Mouse (Mus musculus) neural tube, embryonic 14.5 days (tissue): ENCODE measurements around the gene Abhd11. TPM values are rescaled to one million over a fixed set of nuclear protein-coding genes. Genes with fewer than 3 reads are reported as not detected.

ENCODE experiments used
- ATAC-seq: fragments of 200-750 bp; cut with Nextera tagmentation; 2 replicates; pipeline ENCODE4 v1.8.0; 2017; ENCODE audit warnings: low read depth, mild to moderate bottlenecking, moderate TSS enrichment, moderate library complexity
- H3K27ac ChIP-seq: fragments of 300-500 bp; sonication (generic); 2 replicates; pipeline ENCODE4 v1.5.1; 2014; ENCODE audit warnings: low read depth, mild to moderate bottlenecking, control low read depth, low read length, moderate library complexity, mixed read lengths
- H3K27me3 ChIP-seq: fragments of 300-500 bp; sonication (generic); 2 replicates; pipeline ENCODE4 v1.6.1; 2014; ENCODE audit warnings: low read length; ENCODE audit not compliant: control insufficient read depth, insufficient read depth
- H3K36me3 ChIP-seq: fragments of 300-500 bp; sonication (generic); 2 replicates; pipeline ENCODE4 v1.6.1; 2014; ENCODE audit warnings: low read length, mixed read lengths; ENCODE audit not compliant: control insufficient read depth, insufficient read depth
- H3K4me1 ChIP-seq: fragments of 300-500 bp; sonication (generic); 2 replicates; pipeline ENCODE4 v1.6.1; 2014; ENCODE audit warnings: low read length; ENCODE audit not compliant: control insufficient read depth, insufficient read depth
- H3K4me2 ChIP-seq: fragments of 300-500 bp; sonication (generic); 2 replicates; pipeline ENCODE4 v1.6.1; 2014; ENCODE audit warnings: mild to moderate bottlenecking, low read depth, low read length, control low read depth
- H3K4me3 ChIP-seq: fragments of 300-500 bp; sonication (generic); 2 replicates; pipeline ENCODE4 v1.5.1; 2014; ENCODE audit warnings: low read depth, low read length, control low read depth, mixed read lengths
- H3K9ac ChIP-seq: fragments of 300-500 bp; sonication (generic); replicated peaks from 2 replicates; pipeline ENCODE4 v1.6.1; 2014; ENCODE audit warnings: low read depth, mild to moderate bottlenecking, control low read depth, low read length, mixed read lengths
- H3K9me3 ChIP-seq: fragments of 300-500 bp; sonication (generic); 2 replicates; pipeline ENCODE4 v1.6.1; 2016; ENCODE audit warnings: low read length; ENCODE audit not compliant: control insufficient read depth
- WGBS: fragments of 180-500 bp; shearing (Covaris S2); extraction: QIAGEN DNeasy Blood & Tissue Kit; methylation state at CpG from one replicate; pipeline ENCODE4 v1.1.7; 2014; 5-methylcytosine and 5-hydroxymethylcytosine counted together
- polyA plus RNA-seq: library from polyadenylated mRNA; unstranded; fragments of >200 nt; fragmentation: Nextera tagmentation; extraction: Ambion mirVana; gene quantifications from 2 replicates; pipeline ENCODE4 v1.2.1, GENCODE M21; 2014

Gene Abhd11
- polyA plus RNA-seq, 1 experiment from 2014 or later = 79.6 TPM

DNA sequence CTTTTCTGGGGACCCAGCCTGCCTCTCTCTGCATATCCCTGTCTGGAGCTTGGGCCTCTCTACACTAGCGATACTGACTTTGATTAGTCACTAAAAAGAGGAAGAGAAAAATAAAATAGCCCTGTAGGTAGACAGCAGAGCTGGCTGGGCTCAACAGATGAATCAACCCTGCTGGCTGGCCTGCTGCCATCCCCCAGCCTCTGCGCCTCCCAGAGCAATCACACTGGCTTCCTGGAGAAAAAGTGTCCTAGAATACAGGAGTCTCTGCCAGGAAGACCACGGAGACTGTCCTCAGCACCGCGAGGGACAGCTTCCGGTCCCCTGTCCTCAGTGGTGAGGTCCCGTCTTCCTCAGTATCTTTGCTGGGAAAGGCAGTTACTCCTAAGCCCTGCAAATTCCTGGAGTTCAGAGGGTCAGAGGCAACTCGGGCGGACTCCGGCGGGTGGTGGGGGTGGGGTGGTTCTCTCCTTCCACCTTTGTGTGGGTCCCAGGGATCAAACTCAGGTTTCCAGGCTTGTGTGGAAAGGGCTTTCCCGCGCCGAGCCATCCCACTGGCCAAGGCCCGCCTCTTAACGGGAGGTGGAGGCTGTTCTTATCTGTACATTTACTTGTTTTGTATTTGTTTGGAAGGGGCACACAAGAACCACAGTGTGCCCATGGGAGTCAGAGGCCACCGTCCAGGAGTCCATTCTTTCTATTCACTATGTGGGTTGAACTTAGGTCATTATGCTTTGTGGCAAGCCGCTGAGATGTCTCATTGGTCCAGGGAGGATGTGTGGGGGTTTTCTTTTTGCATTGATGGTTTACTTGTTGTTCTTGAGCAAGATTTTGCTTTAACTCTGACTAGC, 20.3 kb downstream of the Abhd11 start:
- H3K4me1 ChIP-seq = no peaks in the 10 kb centered on the region; the same call in 1 of the 2 replicates
- no peak overlapping the region for H3K9ac ChIP-seq
- H3K36me3 ChIP-seq = no peaks in the 10 kb centered on the region
- H3K4me2 ChIP-seq = no peak overlapping the region
- ATAC-seq = no peak
- no peaks in the 10 kb centered on the region for H3K27me3 ChIP-seq
- no peak overlapping the region for H3K27ac ChIP-seq
- WGBS = 61% methylated on average over 18 of the region's 18 CpGs
- H3K9me3 ChIP-seq = no peaks in the 10 kb centered on the region
- no peak overlapping the region for H3K4me3 ChIP-seq

DNA sequence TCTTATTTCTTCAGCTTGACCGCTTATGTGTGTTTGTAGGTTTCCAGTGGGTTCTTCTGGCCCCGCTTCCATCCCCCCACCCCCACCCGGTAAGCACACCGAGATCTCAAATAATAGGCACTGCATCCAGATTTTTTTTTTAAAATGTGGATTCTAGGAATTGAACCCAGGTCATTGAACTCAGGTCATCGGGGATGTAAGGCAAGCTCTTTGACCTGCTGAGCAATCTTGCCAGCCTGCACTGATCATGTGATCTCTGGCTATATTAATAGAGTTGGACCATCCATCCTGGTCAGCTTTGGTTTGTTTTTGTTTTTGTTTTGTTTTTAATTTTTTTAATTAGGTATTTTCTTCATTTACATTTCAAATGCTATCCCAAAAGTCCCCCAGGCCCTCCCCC, 23.6 kb downstream of the Abhd11 start:
- H3K36me3 ChIP-seq = no peaks in the 10 kb centered on the region
- H3K4me1 ChIP-seq = no peaks in the 10 kb centered on the region
- no peak for ATAC-seq
- 93% methylated on average over 5 of the region's 5 CpGs for WGBS
- no peaks in the 10 kb centered on the region for H3K9me3 ChIP-seq
- no peak overlapping the region for H3K9ac ChIP-seq
- H3K4me3 ChIP-seq = no peak overlapping the region
- H3K27me3 ChIP-seq = no peaks in the 10 kb centered on the region
- H3K27ac ChIP-seq = no peak overlapping the region
- H3K4me2 ChIP-seq = no peak overlapping the region

DNA sequence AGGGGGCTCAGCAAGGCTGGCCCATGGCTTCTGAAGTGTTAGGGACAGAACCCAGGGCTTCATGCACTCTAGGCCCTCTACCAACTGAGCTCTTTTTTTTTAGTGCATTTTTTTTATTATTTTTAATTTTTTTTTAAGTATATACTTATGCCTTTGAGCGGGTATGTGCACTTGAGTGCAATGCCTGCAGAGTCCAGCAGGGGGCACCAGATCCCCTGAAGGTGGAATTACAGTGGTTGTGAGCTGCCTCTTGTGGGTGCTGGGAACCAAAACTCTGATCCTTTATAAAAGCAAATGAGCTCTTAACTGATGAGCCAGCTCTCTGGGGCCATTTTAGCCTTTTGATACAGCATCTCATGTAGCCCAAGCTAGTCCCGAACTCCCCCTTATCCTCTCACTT, 25.6 kb downstream of the Abhd11 start:
- ATAC-seq = no peak
- Histone ChIP-seq H3K9me3 (no peaks in the 10 kb centered on the region), H3K4me1 (no peaks in the 10 kb centered on the region), H3K27ac (no peak overlapping the region), H3K4me2 (no peak overlapping the region), H3K36me3 (no peaks in the 10 kb centered on the region), H3K27me3 (no peaks in the 10 kb centered on the region), H3K4me3 (no peak overlapping the region), H3K9ac (no peak overlapping the region)
- WGBS = 96% methylated on average over 2 of the region's 2 CpGs

DNA sequence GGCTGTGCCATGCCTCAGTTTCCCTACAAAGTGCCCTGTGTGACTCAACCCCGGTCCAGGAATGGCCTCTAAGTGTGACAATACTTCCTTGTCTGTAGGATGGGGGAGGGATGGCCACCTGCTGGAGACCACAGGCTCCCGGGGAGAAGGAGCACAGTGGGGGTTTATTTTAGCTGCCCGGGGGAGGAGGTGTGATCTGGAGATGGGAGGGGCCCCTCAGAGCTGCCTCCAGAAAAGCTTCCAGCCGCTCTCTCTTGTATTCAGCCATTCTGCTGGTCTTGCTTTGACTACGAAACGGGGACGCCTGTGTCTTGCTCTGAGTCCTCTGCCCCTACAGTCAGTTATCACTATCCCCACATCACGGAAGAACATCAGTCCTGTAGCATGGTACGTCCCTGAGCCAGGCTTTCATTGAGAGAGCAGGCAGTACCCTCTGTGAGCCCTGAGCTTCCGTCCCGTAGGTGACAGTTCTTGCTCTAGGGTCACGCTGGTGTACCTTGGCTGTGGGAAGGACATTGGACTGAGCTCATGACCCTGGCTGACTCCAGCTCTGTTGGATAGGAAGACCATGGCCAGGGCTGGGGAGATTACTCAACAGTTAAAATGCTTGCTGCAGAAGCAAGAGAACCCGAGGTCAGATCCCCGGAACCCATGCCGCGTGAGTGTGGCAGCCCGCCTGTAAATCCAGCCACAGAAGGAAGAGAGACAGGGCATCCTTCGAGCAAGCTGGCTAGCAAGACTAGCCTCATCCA, 26.8 kb downstream of the Abhd11 start:
- WGBS = 67% methylated on average over 18 of the region's 18 CpGs
- no peak overlapping the region for H3K9ac ChIP-seq
- H3K4me3 ChIP-seq = no peak overlapping the region
- no peaks in the 10 kb centered on the region for H3K27me3 ChIP-seq
- H3K36me3 ChIP-seq = no peaks in the 10 kb centered on the region
- H3K4me1 ChIP-seq = no peaks in the 10 kb centered on the region
- H3K9me3 ChIP-seq = no peaks in the 10 kb centered on the region
- no peak overlapping the region for H3K4me2 ChIP-seq
- ATAC-seq = no peak
- H3K27ac ChIP-seq = no peak overlapping the region

DNA sequence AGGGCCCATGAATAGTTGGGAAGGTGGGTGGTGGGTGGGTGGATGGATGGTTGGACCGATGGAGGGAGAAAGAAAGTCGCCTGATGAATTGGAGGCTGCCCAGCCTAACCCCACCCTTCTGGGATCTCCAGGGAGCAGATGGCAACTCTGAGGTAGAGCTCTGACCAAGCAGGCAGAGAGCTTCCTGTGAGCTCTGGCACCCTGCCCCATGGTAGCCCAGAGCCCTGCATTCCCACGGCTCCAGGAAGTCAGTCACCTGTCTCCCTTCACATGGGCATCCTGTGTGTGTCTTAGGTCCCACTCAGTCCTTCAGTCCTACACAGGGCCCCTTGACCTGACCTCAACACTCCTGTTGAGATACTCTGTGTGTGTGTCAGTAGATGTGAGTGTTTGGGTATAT, 29.0 kb downstream of the Abhd11 start:
- 93% methylated on average over 3 of the region's 3 CpGs for WGBS

DNA sequence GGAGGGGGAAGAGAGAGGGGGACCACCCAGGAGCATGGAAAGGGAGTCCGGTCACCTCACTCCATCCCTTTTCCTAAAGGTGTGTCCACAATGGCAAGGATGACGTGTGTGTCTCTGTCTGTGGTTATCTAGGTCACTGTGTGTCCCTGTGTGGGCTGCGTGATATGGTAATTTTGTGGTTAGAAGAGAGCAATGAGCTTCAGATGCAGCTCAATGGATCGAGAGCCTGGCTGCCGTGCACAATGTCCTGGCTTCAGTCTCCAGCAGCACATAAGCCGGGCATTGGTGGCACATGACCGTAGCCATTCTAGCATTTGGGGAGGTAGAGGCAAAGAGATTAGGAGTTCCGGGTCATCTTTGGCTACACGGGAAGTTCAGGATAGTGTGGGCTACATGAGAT, 30.6 kb downstream of the Abhd11 start:
- no peak overlapping the region for H3K27ac ChIP-seq
- no peaks in the 10 kb centered on the region for H3K4me1 ChIP-seq
- WGBS = 85% methylated on average over 9 of the region's 9 CpGs
- H3K9ac ChIP-seq = no peak overlapping the region
- no peaks in the 10 kb centered on the region for H3K36me3 ChIP-seq
- H3K27me3 ChIP-seq = no peaks in the 10 kb centered on the region
- no peak for ATAC-seq
- no peak overlapping the region for H3K4me2 ChIP-seq
- H3K4me3 ChIP-seq = no peak overlapping the region
- H3K9me3 ChIP-seq = no peaks in the 10 kb centered on the region

More for the DNA sequence above, 29.0 kb downstream of the Abhd11 start:
- no peaks in the 10 kb centered on the region for H3K9me3 ChIP-seq
- no peaks in the 10 kb centered on the region for H3K4me1 ChIP-seq
- H3K36me3 ChIP-seq = no peaks in the 10 kb centered on the region
- ATAC-seq = no peak
- H3K4me3 ChIP-seq = no peak overlapping the region
- H3K27ac ChIP-seq = no peak overlapping the region
- H3K4me2 ChIP-seq = no peak overlapping the region
- no peak overlapping the region for H3K9ac ChIP-seq
- no peaks in the 10 kb centered on the region for H3K27me3 ChIP-seq

DNA sequence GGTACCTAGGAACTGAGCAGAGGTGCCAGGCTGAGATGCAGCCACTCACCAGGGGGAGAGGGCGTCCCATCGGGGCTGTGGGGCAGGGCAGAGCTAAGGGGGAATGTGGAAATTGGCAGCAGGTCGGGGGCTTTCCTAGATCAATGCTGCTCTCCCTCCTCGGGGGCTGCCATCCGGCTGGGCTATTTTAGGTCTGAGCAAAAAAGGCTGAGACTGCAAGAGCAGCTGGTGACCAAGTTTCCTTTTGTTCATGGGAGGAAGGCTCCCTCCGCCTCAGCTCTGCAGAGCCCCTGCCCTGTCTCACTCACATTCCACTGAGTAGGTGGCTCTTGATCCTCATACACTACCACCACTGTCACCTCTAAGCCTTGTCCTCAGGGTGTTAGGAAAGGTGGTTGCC, 31.1 kb downstream of the Abhd11 start:
- Histone ChIP-seq H3K4me1 (no peaks in the 10 kb centered on the region), H3K9ac (no peak overlapping the region), H3K4me2 (no peak overlapping the region), H3K36me3 (no peaks in the 10 kb centered on the region), H3K27ac (no peak overlapping the region), H3K9me3 (no peaks in the 10 kb centered on the region), H3K27me3 (no peaks in the 10 kb centered on the region), H3K4me3 (no peak overlapping the region)
- no peak for ATAC-seq
- 55% methylated on average over 6 of the region's 6 CpGs for WGBS

DNA sequence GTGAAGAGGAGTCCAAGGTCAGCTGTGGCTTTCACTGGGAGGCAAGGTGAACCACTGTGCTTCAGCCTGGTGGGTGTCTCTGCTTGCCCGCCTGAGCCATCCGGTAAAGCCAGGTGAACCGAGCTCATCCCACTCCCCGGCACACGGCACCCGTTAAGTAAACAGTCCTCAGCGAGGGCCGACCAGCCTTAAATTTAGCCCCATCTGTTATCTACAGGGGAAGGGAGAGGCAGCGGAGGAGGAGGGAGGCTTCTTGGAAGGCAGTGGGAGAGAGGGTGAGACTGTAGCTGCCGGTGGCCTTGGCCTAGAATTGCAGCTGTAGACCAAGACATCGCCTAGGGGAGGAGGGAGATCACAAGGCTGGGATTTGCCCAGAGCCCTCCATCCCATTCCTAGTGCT, 31.8 kb downstream of the Abhd11 start:
- H3K4me3 ChIP-seq = no peak overlapping the region
- WGBS = 84% methylated on average over 11 of the region's 11 CpGs
- no peak for ATAC-seq

DNA sequence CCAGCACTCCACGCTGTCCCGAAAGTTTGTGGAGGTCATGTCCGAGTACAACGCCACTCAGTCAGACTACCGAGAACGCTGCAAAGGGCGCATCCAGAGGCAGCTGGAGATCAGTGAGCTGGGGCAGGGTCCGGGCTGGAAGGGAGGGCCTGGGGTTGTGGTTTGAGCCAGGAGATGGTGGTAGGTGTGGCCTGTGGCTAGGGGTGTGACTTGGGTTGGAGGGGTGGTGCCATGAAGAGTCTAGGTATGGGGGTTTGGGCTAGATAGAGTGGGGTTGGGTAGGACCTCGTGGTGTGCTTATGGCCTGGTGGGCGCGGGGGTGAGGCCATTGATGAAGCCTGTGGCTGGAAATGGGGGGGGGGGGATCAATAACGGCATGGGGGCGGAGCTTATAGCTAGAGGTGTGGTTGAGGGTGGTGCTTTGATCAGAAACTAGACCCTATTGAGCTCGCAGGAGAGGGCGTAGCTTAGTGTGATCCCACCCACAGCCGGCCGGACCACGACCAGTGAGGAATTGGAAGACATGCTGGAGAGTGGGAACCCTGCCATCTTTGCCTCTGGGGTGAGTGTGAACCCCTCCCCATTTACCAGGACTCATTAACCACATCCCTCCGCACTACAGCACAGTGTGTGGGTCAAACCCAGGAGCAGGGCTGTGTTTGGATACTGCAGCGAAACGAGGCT, 33.3 kb downstream of the Abhd11 start:
- no peak for ATAC-seq
- Histone ChIP-seq H3K4me2 (no peak overlapping the region), H3K4me1 (no peaks in the 10 kb centered on the region), H3K27ac (no peak overlapping the region), H3K9me3 (no peaks in the 10 kb centered on the region), H3K9ac (no peak overlapping the region), H3K36me3 (no peaks in the 10 kb centered on the region; the same call in 1 of the 2 replicates), H3K27me3 (no peaks in the 10 kb centered on the region), H3K4me3 (no peak overlapping the region)
- 26% methylated on average over 20 of the region's 21 CpGs for WGBS

More for the DNA sequence above, 31.8 kb downstream of the Abhd11 start:
- no peak overlapping the region for H3K9ac ChIP-seq
- no peaks in the 10 kb centered on the region for H3K4me1 ChIP-seq
- no peaks in the 10 kb centered on the region for H3K27me3 ChIP-seq
- no peak overlapping the region for H3K4me2 ChIP-seq
- H3K27ac ChIP-seq = no peak overlapping the region
- no peaks in the 10 kb centered on the region for H3K9me3 ChIP-seq
- no peaks in the 10 kb centered on the region; the same call in 1 of the 2 replicates for H3K36me3 ChIP-seq
